Mouse (Mus musculus): ENCODE data around the gene Enthd1. TPM values are rescaled to one million over a fixed set of nuclear protein-coding genes. Genes with fewer than 3 reads are reported as not detected.
"Not testable (repeated sequence)": the region's sequence is repeated elsewhere in the genome, so short reads cannot be mapped to it uniquely, and the experiment has no call there.

The Enthd1 gene
- polyA plus RNA-seq, 2 experiments: not detected

DNA sequence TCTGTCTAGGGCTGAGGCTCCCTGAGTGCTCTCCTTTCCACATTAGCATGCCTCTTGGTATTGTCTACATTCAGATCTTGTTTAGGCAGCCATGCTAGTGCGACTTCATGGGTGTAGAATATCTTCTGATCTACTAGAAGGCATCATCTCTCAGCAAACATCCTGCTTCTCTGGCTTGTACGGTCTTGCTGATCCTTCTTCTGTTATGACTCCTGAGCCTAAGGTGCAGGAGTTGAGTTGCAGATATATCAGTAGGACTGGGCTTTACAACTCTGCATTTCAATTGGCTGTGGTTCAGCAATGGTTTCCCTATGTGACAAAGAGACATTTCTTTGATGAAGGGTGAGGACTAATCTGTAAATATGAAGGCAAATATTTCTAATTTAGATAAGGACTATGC lies 62.2 kb downstream of the Enthd1 start:
- ATAC-seq (ENCODE audit: insufficient read depth) (no peak), DNase-seq (ENCODE audit: low read depth in 3 of 3, low spot score in 3 of 3) (no peak)
- H3K27me3 ChIP-seq (ENCODE audit: control insufficient read depth, insufficient read depth, low read length): no peaks in the 10 kb centered on the region

DNA sequence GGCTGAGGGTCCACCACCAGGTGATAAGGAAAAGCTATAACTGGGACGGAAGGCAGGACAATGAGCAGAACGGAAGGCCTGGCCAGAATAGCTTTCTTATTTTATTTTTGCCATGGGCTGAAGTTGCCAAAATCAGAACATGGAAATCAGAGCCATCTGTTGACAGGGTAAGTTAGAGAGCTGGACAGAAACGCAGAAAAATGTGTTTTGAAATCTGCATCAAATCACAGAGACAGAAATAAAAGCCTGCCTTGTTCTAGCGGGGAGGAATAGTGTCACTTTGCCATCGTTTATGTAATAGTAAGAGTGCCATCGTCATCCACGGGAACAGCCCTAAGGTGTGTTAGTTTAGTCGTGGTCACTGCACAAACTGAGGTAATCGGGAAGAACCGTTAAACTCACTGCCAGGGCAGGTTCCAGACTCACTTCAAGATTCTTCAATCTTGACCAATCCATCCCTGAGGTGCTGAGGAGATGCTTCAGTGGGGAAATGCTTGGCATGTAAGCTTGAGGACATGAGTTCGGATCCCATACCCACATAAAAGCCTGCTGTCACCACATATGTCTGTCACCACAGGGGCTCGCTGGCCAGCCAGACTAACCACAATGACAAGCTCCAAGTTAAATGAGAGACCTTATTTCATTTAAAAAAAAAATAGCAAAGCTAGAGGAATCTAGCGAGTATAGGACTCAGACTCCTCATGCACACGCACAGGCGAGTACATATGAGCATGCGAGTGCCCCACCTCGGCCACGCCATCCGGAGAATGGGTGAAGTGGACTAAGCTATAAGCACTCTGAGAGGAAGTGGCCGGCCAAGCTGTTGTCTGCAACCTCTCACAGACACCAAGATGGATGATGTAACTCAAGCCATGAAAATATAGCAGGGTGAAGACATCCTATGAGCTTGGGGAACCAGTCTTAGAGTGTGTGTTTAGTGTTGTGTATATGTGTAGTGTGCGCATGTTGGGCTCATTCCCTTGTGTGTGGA lies 63.6 kb downstream of the Enthd1 start:
- Histone ChIP-seq H3K9ac (replicated peaks) (no peak overlapping the region), H3K4me3 (ENCODE audit: insufficient read depth in 1 of 2, low read depth in 2 of 2, low read length in 2 of 2) (no peak overlapping the region), H3K4me1 (replicated peaks; ENCODE audit: control insufficient read depth in 2 of 2, insufficient read depth in 2 of 2, low read length in 1 of 2) (no peaks in the 10 kb centered on the region), H3K27me3 (ENCODE audit: control insufficient read depth, insufficient read depth, low read length) (no peaks in the 10 kb centered on the region), H3K36me3 (replicated peaks; ENCODE audit: control insufficient read depth, insufficient read depth, low read depth) (no peaks in the 10 kb centered on the region), H3K9me3 (ENCODE audit: control insufficient read depth, low read length) (no peaks in the 10 kb centered on the region), H3K27ac (no peak overlapping the region), H3K4me2 (ENCODE audit: low read depth) (no peak overlapping the region)
- ATAC-seq (ENCODE audit: insufficient read depth): no peak
- 63% methylated on average over 21 of the region's 21 CpGs for WGBS (ENCODE audit: insufficient replicate concordance)
- no peak for DNase-seq (ENCODE audit: low read depth in 3 of 3, low spot score in 3 of 3)
- TF ChIP-seq CTCF (IDR thresholded peaks at IDR 0.05; ENCODE audit: low read depth) (no peak), EP300 (IDR thresholded peaks at IDR 0.05; ENCODE audit: low read depth) (no peak)

More for the DNA sequence above, 62.2 kb downstream of the Enthd1 start:
- WGBS (ENCODE audit: insufficient replicate concordance): 59% methylated on average over 2 of the region's 2 CpGs
- Histone ChIP-seq H3K9ac (replicated peaks) (no peak overlapping the region), H3K4me2 (ENCODE audit: low read depth) (no peak overlapping the region), H3K27ac (no peak overlapping the region), H3K36me3 (replicated peaks; ENCODE audit: control insufficient read depth, insufficient read depth, low read depth) (no peaks in the 10 kb centered on the region), H3K4me3 (ENCODE audit: insufficient read depth in 1 of 2, low read depth in 2 of 2, low read length in 2 of 2) (no peak overlapping the region), H3K4me1 (replicated peaks; ENCODE audit: control insufficient read depth in 2 of 2, insufficient read depth in 2 of 2, low read length in 1 of 2) (no peaks in the 10 kb centered on the region), H3K9me3 (ENCODE audit: control insufficient read depth, low read length) (no peaks in the 10 kb centered on the region)
- TF ChIP-seq EP300 (IDR thresholded peaks at IDR 0.05; ENCODE audit: low read depth) (no peak), CTCF (IDR thresholded peaks at IDR 0.05; ENCODE audit: low read depth) (no peak)

DNA sequence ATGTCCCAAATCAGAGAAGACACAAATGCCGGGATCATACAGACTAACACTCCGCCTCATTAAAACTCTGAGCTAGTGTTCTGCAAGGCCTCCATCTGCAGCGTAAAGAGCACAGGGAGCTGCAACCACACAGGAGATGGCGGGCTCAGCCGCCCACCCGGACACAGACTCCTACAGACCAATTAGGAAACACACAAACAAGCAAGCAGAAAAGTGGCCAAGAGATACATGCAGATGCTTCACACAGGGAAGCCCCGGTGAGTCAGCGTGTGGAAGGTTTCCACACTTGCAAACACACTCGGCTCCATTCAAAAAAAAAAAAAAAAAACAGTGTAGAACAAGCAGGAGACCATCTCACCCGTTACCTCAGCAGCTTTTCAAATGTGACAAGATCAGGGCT lies 64.5 kb downstream of the Enthd1 start:
- H3K36me3 ChIP-seq (replicated peaks; ENCODE audit: control insufficient read depth, insufficient read depth, low read depth): no peaks in the 10 kb centered on the region
- H3K27ac ChIP-seq: no peak overlapping the region
- no peaks in the 10 kb centered on the region for H3K9me3 ChIP-seq (ENCODE audit: control insufficient read depth, low read length)
- no peaks in the 10 kb centered on the region for H3K4me1 ChIP-seq (replicated peaks; ENCODE audit: control insufficient read depth in 2 of 2, insufficient read depth in 2 of 2, low read length in 1 of 2)
- no peak overlapping the region for H3K4me2 ChIP-seq (ENCODE audit: low read depth)
- ATAC-seq (ENCODE audit: insufficient read depth) (no peak), DNase-seq (ENCODE audit: low read depth in 3 of 3, low spot score in 3 of 3) (no peak)
- WGBS (ENCODE audit: insufficient replicate concordance): 73% methylated on average over 10 of the region's 10 CpGs
- H3K27me3 ChIP-seq (ENCODE audit: control insufficient read depth, insufficient read depth, low read length): no peaks in the 10 kb centered on the region
- no peak for TF ChIP-seq EP300 (IDR thresholded peaks at IDR 0.05; ENCODE audit: low read depth)
- no peak for TF ChIP-seq CTCF (IDR thresholded peaks at IDR 0.05; ENCODE audit: low read depth)
- no peak overlapping the region for H3K4me3 ChIP-seq (ENCODE audit: insufficient read depth in 1 of 2, low read depth in 2 of 2, low read length in 2 of 2)
- no peak overlapping the region for H3K9ac ChIP-seq (replicated peaks)

DNA sequence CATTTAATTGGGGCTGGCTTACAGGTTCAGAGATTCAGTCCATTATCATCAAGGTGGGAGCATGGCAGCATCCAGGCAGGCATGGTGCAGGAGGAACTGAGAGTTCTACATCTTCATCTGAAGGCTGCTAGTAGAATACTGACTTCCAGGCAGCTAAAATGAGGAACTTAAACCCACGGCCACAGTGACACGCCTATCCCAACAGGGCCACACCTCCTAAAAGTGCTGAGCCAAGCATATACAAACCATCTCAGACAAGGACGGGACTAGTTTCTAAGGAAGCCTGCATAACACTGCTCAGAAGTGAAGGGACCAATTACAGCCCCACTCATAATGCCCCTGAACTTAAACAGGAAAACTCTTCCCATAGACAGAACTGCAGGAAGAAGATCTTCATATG lies 67.2 kb downstream of the Enthd1 start:
- not testable (repeated sequence) for DNase-seq (ENCODE audit: low read depth in 3 of 3, low spot score in 3 of 3); H3K9me3 ChIP-seq (ENCODE audit: control insufficient read depth, low read length); H3K36me3 ChIP-seq (replicated peaks; ENCODE audit: control insufficient read depth, insufficient read depth, low read depth); H3K9ac ChIP-seq (replicated peaks); H3K4me3 ChIP-seq (ENCODE audit: insufficient read depth in 1 of 2, low read depth in 2 of 2, low read length in 2 of 2); ATAC-seq (ENCODE audit: insufficient read depth); H3K27me3 ChIP-seq (ENCODE audit: control insufficient read depth, insufficient read depth, low read length); H3K4me2 ChIP-seq (ENCODE audit: low read depth); H3K27ac ChIP-seq; H3K4me1 ChIP-seq (replicated peaks; ENCODE audit: control insufficient read depth in 2 of 2, insufficient read depth in 2 of 2, low read length in 1 of 2)
- 6% methylated on average over 3 of the region's 3 CpGs for WGBS (ENCODE audit: insufficient replicate concordance)

DNA sequence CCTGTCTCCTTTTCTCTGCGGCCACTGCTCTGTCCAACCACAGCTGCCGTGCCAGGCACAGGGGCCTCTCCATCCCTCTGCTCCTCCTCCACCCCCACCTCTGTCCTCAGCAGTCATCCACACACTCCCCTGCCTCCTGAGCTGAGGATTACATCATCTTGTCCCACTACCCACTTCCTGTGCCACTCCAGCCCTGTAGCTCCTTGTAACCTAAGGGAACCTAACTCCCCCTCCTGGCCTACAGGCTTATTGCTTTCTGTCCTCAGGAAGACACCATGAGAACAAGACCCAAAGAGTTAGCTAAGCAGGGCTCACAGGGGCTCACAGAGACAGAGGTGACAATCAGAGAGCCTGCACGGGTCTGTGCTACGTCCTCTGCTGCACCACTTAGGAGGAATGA lies 73.5 kb downstream of the Enthd1 start:
- Histone ChIP-seq H3K36me3 (replicated peaks; ENCODE audit: control insufficient read depth, insufficient read depth, low read depth) (no peaks in the 10 kb centered on the region), H3K9me3 (ENCODE audit: control insufficient read depth, low read length) (no peaks in the 10 kb centered on the region), H3K4me1 (replicated peaks; ENCODE audit: control insufficient read depth in 2 of 2, insufficient read depth in 2 of 2, low read length in 1 of 2) (no peaks in the 10 kb centered on the region), H3K4me2 (ENCODE audit: low read depth) (no peak overlapping the region), H3K9ac (replicated peaks) (no peak overlapping the region), H3K27ac (no peak overlapping the region), H3K4me3 (ENCODE audit: insufficient read depth in 1 of 2, low read depth in 2 of 2, low read length in 2 of 2) (no peak overlapping the region), H3K27me3 (ENCODE audit: control insufficient read depth, insufficient read depth, low read length) (no peaks in the 10 kb centered on the region)
- ATAC-seq (ENCODE audit: insufficient read depth) (no peak), DNase-seq (ENCODE audit: low read depth in 3 of 3, low spot score in 3 of 3) (no peak)
- no peak for TF ChIP-seq EP300 (IDR thresholded peaks at IDR 0.05; ENCODE audit: low read depth)
- TF ChIP-seq CTCF (IDR thresholded peaks at IDR 0.05; ENCODE audit: low read depth): peak; percentile 45
- 45% methylated on average over 4 of the region's 4 CpGs for WGBS (ENCODE audit: insufficient replicate concordance)

Measured in liver, embryonic 14.5 days (tissue).